Mouse (Mus musculus) spleen, postnatal 4 days (tissue): Measurements from ENCODE around the gene Gm8050.
"Not testable (repeated sequence)": the region's sequence is repeated elsewhere in the genome, so short reads cannot be mapped to it uniquely, and the experiment has no call there.

Experiments used
- DNase-seq, 2 experiments: peaks; one replicate each; pipeline ENCODE4 v3.0.0; 2022; ENCODE audit warnings: low spot score in 2 of 2

The Gm8050 gene

GRCm38 (mm10) chr14:6720151-6720550 lies at the start of gene Gm8050:
Gene Gm8050 (minus strand): TSS chr14:6720251.
- not testable (repeated sequence) for DNase-seq

- peak in 1 of 2 experiments; percentile 9 for DNase-seq
These were observed 37.1 kb upstream of the Gm8050 start for GRCm38 (mm10) chr14:6757231-6757536.

- not testable (repeated sequence) for DNase-seq
These were observed 36.6 kb upstream of the Gm8050 start for GRCm38 (mm10) chr14:6756384-6757230.

- not testable (repeated sequence) for DNase-seq
These were observed 22.2 kb upstream of the Gm8050 start, which contains the start of gene Gm3636 for GRCm38 (mm10) chr14:6742232-6742631. Gene Gm3636 (minus strand): TSS chr14:6742332.

- not testable (repeated sequence) for DNase-seq
These were observed 36.0 kb downstream of the Gm8050 start, which contains the start of gene Gm10251 for GRCm38 (mm10) chr14:6684070-6684469. Gene Gm10251 (minus strand): TSS chr14:6684170.
